Mouse (Mus musculus) heart, embryonic 10.5 days (tissue): ENCODE results near the gene Yars2. TPM values are rescaled to one million over a fixed set of nuclear protein-coding genes. Genes with fewer than 3 reads are reported as not detected.

Experiments
- DNase-seq: peaks from one replicate; pipeline ENCODE4 v3.0.0-alpha.2; 2017; ENCODE audit warnings: low spot score
- H3K27ac ChIP-seq: fragments of 300-500 bp; sonication (generic); 2 replicates; pipeline ENCODE4 v1.5.1; 2016; ENCODE audit warnings: mild to moderate bottlenecking
- H3K27me3 ChIP-seq: fragments of 300-500 bp; sonication (generic); 2 replicates; pipeline ENCODE4 v1.6.1; 2016; ENCODE audit warnings: mild to moderate bottlenecking; ENCODE audit not compliant: poor library complexity, insufficient read depth, severe bottlenecking
- H3K36me3 ChIP-seq: fragments of 300-500 bp; sonication (generic); 2 replicates; pipeline ENCODE4 v1.6.1; 2016; ENCODE audit warnings: mild to moderate bottlenecking, moderate library complexity
- H3K4me1 ChIP-seq: fragments of 300-500 bp; sonication (generic); 2 replicates; pipeline ENCODE4 v1.6.1; 2016; ENCODE audit warnings: mild to moderate bottlenecking
- H3K4me3 ChIP-seq: fragments of 300-500 bp; sonication (generic); 2 replicates; pipeline ENCODE4 v1.5.1; 2016; ENCODE audit warnings: mild to moderate bottlenecking, moderate library complexity
- H3K9me3 ChIP-seq: fragments of 300-500 bp; sonication (generic); 2 replicates; pipeline ENCODE4 v1.6.1; 2016; ENCODE audit warnings: mild to moderate bottlenecking, moderate library complexity
- WGBS: fragments of 180-500 bp; shearing (Covaris S2); methylation state at CpG from one replicate; pipeline ENCODE4 v1.1.7; 2016; 5-methylcytosine and 5-hydroxymethylcytosine counted together
- polyA plus RNA-seq: library from polyadenylated mRNA; unstranded; fragments of >200 nt; fragmentation: Nextera tagmentation; extraction: Ambion mirVana; gene quantifications from 2 replicates; pipeline ENCODE4 v1.2.1, GENCODE M21; 2016

Gene Yars2
- 44.5 and 53.1 TPM in 2 replicates for polyA plus RNA-seq

DNA sequence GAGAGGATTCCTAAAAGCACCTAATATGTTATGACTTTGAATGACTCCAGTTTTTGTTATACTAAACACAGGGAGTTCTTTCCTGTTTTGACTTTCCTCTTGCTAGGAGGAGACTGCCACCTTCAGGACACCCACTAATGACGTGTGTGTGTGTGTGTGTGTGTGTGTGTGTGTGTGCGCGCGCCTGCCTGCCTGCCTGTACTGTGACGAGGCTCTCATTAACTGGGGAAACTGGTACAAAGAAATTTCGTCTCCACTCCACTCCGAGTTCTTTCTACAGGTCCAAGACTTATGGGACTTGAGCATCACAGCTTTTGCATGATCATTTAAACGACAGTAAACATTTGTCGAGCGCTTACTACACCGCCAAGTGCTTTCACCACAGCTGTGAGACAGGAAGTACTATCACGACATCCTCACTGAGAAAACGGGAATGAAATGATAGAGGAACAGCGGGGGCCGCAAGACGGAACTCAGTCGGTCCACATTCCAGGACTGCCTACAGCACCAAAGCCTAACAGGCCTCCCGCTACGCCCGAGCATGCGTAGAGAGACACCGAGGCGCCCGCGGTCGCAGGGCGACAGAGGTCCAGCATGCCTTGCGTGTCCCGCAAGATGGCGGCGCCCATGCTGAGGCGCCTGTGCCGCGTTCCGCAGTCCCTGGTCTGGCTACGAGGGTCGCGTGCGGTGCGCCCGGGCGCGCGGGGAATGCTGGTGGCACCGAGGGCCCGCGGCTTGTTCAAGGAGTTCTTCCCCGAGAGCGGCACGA lies at the start of gene Yars2:
Gene Yars2 (plus strand): TSS at position 597 of the 769 bp plus-strand sequence.
- H3K9me3 ChIP-seq: no peaks in the 10 kb centered on the region
- DNase-seq: peak; percentile 95
- H3K4me1 ChIP-seq: peaks cover 7% of the 10 kb centered on the region; the same call in 1 of the 2 replicates
- under 1% methylated on average over 50 of the region's 50 CpGs for WGBS
- H3K27me3 ChIP-seq: no peaks in the 10 kb centered on the region
- H3K36me3 ChIP-seq: peaks cover 17% of the 10 kb centered on the region
- H3K4me3 ChIP-seq: peak within 1 kb of the TSS; percentile 80
- H3K27ac ChIP-seq: peak within 1 kb of the TSS; percentile 97

GRCm38 (mm10) chr16:16253326-16254074 lies 49.3 kb upstream of the Yars2 start:
- no peaks in the 10 kb centered on the region for H3K9me3 ChIP-seq
- DNase-seq: no peak
- H3K36me3 ChIP-seq: peaks cover 19% of the 10 kb centered on the region; the same call in 1 of the 2 replicates
- peak overlapping the region; percentile 59; the same call in 1 of the 2 replicates for H3K27ac ChIP-seq
- no peak overlapping the region for H3K4me3 ChIP-seq
- 43% methylated on average over 4 of the region's 4 CpGs for WGBS
- H3K27me3 ChIP-seq: no peaks in the 10 kb centered on the region
- peaks cover 52% of the 10 kb centered on the region for H3K4me1 ChIP-seq

DNA sequence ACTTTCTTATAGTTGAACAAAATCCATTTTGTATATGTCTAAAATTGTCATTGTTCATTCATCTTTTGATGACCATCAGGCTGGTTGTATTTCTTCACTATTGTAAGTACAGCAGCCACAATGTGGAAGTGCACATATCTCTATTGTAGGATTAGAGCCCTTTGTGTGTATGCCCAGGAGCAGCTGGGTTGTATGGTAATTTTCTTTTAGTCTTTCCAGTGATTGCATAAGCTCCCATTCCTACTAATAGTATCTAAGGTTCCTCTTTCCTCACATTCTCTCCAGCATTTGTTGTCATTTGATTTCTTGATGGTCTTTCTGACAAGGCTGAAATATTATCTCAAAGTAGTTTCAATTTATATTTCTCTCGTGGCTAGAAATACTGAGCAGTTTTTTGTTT lies 47.5 kb upstream of the Yars2 start:
- H3K36me3 ChIP-seq: peaks cover 23% of the 10 kb centered on the region
- peak overlapping the region; percentile 59; the same call in 1 of the 2 replicates for H3K27ac ChIP-seq
- H3K9me3 ChIP-seq: no peaks in the 10 kb centered on the region
- WGBS: 57% methylated on average over 1 of the region's 1 CpGs
- H3K4me3 ChIP-seq: no peak overlapping the region
- no peaks in the 10 kb centered on the region for H3K27me3 ChIP-seq
- H3K4me1 ChIP-seq: peaks cover 50% of the 10 kb centered on the region
- DNase-seq: no peak

- Histone ChIP-seq H3K27me3 (no peaks in the 10 kb centered on the region), H3K9me3 (no peaks in the 10 kb centered on the region), H3K36me3 (peaks cover 23% of the 10 kb centered on the region), H3K4me3 (no peak overlapping the region), H3K4me1 (peaks cover 43% of the 10 kb centered on the region), H3K27ac (peak overlapping the region; percentile 85)
- no peak for DNase-seq
- 40% methylated on average over 7 of the region's 7 CpGs for WGBS
Observed at GRCm38 (mm10) chr16:16255874-16256273, 46.9 kb upstream of the Yars2 start.

DNA sequence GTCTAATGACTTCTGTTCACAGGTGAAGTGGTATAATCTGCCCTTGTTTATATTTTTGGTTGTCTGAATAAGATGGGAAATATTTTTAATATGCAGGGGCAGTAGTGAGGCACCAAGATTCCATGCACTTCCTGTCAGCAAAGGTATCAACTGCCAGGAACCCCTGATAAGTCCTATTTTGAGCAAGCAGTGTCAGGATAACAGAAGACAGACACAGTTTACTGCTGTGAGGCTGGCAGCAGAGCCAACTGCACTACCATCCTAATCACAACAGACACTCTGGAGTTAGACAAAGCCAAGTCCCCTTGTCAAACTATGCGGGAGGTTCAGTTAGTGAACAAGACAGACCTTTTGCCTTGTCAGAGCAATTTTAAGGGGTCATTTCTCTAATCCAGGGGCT lies 46.1 kb upstream of the Yars2 start:
- H3K27ac ChIP-seq: peak overlapping the region; percentile 81
- peak; percentile 82 for DNase-seq
- no peaks in the 10 kb centered on the region for H3K9me3 ChIP-seq
- H3K36me3 ChIP-seq: peaks cover 25% of the 10 kb centered on the region
- 0 out of 2 replicates have a peak overlapping the region, but pooled peaks have one; percentile 15 for H3K4me3 ChIP-seq
- 15% methylated on average over 1 of the region's 1 CpGs for WGBS
- H3K27me3 ChIP-seq: no peaks in the 10 kb centered on the region
- H3K4me1 ChIP-seq: peaks cover 43% of the 10 kb centered on the region

DNA sequence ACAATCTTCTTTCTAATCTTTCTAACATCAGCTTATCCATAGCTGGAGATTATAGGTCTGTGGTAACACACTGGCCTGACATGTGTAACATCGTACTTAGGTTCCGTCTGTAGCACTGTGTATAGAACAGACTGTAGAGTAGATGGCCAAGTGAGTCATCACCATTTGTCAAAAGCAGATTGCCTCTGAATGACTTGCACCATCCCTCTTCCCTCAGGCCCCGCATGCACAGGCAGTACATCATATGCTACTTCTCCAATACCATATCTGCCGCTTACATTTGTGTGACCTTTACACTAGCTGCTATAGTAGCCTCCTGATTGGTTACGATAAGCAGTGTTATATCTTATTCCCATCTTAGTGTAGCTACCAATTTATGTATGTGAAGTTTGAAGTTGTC lies 41.9 kb upstream of the Yars2 start:
- DNase-seq: no peak
- WGBS: 90% methylated on average over 5 of the region's 5 CpGs
- no peaks in the 10 kb centered on the region for H3K9me3 ChIP-seq
- no peak overlapping the region for H3K4me3 ChIP-seq
- no peak overlapping the region for H3K27ac ChIP-seq
- peaks cover 20% of the 10 kb centered on the region for H3K4me1 ChIP-seq
- H3K27me3 ChIP-seq: no peaks in the 10 kb centered on the region
- peaks cover 52% of the 10 kb centered on the region for H3K36me3 ChIP-seq

DNA sequence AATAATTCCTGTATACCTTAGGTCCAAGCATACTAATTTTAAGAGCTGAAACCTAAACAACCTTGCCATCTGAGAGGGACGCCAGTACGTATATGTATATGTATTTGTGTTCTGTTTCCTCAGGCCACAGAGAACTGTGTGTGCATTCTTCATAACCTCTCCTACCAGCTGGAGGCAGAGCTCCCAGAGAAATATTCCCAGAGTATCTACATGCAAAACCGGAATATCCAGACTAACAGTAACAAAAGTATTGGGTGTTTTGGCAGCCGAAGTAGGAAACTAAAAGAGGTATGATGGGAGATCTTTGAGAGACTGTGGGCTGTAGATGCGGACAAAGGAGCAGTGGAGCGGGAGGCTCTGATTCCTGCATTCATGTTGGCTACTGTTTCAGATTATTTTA lies 41.3 kb upstream of the Yars2 start:
- Histone ChIP-seq H3K4me1 (peaks cover 15% of the 10 kb centered on the region), H3K36me3 (peaks cover 55% of the 10 kb centered on the region), H3K4me3 (no peak overlapping the region), H3K27ac (no peak overlapping the region), H3K9me3 (no peaks in the 10 kb centered on the region), H3K27me3 (no peaks in the 10 kb centered on the region)
- no peak for DNase-seq
- WGBS: 90% methylated on average over 6 of the region's 6 CpGs

- H3K27ac ChIP-seq: no peak overlapping the region
- H3K4me3 ChIP-seq: no peak overlapping the region
- no peak for DNase-seq
- no peaks in the 10 kb centered on the region for H3K27me3 ChIP-seq
- H3K4me1 ChIP-seq: peaks cover 6% of the 10 kb centered on the region
- H3K36me3 ChIP-seq: peaks cover 62% of the 10 kb centered on the region
- WGBS: 80% methylated on average over 3 of the region's 3 CpGs
- no peaks in the 10 kb centered on the region for H3K9me3 ChIP-seq
Observed at GRCm38 (mm10) chr16:16262436-16262835, 40.3 kb upstream of the Yars2 start.

DNA sequence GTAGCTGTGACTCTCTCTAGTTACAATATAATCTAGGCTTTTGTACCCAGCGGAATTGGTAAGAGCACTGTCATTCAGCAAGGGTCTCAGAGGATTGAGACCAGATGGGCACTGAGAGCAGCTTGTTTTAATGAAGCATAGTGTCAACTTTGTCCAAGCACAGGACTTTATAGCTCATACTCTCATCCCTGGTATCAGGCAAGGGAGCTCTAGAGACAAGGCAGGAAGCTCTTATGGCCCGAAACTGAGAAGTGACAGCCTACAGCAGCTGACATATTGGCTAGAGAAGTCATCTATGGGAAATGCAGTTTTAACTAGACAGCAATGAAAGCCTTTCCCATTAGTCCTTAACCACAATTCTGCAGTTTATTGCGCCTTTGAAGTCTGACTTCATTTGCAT lies 29.8 kb upstream of the Yars2 start:
- H3K9me3 ChIP-seq: no peaks in the 10 kb centered on the region
- no peaks in the 10 kb centered on the region for H3K4me1 ChIP-seq
- no peak overlapping the region for H3K27ac ChIP-seq
- peaks cover 65% of the 10 kb centered on the region for H3K36me3 ChIP-seq
- WGBS: 77% methylated on average over 3 of the region's 3 CpGs
- DNase-seq: no peak
- no peak overlapping the region for H3K4me3 ChIP-seq
- no peaks in the 10 kb centered on the region for H3K27me3 ChIP-seq

- Histone ChIP-seq H3K36me3 (peaks cover 58% of the 10 kb centered on the region), H3K27me3 (no peaks in the 10 kb centered on the region), H3K27ac (no peak overlapping the region), H3K9me3 (no peaks in the 10 kb centered on the region), H3K4me1 (peaks cover 3% of the 10 kb centered on the region; the same call in 1 of the 2 replicates), H3K4me3 (no peak overlapping the region)
- WGBS: 81% methylated on average over 6 of the region's 6 CpGs
- no peak for DNase-seq
Observed at GRCm38 (mm10) chr16:16273752-16274151, 29.0 kb upstream of the Yars2 start.

DNA sequence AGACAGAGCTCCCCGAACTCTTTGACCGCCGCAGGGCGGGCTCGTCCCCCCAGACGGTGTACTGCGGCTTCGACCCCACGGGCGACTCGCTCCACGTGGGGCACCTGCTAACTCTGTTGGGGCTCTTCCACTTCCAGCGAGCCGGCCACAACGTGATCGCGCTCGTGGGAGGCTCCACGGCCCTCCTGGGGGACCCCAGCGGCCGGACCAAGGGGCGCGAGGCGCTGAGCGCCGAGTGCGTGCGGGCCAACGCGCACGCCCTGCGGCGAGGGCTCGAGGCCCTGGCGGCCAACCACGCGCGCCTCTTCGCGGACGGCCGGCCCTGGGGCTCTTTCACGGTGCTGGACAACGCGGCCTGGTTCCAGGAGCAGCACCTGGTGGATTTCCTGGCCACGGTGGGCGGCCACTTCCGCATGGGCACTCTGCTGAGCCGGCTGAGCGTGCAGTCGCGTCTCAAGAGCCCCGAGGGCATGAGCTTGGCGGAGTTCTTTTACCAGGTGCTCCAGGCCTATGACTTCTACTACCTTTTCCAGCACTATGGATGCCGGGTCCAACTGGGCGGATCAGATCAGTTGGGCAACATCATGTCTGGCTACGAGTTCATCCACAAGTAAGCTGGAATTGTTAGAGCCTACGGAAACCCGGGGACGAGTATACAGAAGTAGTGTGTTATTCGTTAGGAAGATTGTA lies 518 bp downstream of the Yars2 start:
- Histone ChIP-seq H3K4me1 (peaks cover 7% of the 10 kb centered on the region; the same call in 1 of the 2 replicates), H3K27ac (peak overlapping the region; percentile 97), H3K27me3 (no peaks in the 10 kb centered on the region), H3K36me3 (peaks cover 23% of the 10 kb centered on the region), H3K9me3 (no peaks in the 10 kb centered on the region), H3K4me3 (peak overlapping the region; percentile 80)
- under 1% methylated on average over 61 of the region's 61 CpGs for WGBS
- DNase-seq: peak; percentile 83

DNA sequence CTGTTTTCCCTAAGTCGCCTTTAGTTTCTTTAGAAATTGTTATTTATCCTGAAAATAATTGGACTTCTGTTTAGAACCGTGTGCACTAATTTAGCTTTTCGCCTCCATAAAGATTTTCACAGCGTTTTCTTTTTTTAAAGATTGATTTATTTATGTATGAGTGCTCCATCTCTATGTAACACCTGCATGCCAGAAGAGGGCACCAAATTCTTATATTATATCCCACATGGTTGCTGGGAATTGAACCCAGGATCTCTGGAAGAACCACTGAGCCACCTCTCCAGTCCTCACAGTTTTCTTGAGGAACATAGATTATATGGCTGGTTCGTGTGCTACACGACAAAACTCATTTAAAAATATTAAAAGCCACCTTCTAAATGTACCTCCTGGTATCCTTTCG lies 1.1 kb downstream of the Yars2 start:
- H3K27ac ChIP-seq: peak overlapping the region; percentile 97; the same call in 1 of the 2 replicates
- 17% methylated on average over 7 of the region's 7 CpGs for WGBS
- H3K36me3 ChIP-seq: peaks cover 26% of the 10 kb centered on the region
- no peaks in the 10 kb centered on the region for H3K9me3 ChIP-seq
- peak overlapping the region; percentile 80 for H3K4me3 ChIP-seq
- peaks cover 7% of the 10 kb centered on the region; the same call in 1 of the 2 replicates for H3K4me1 ChIP-seq
- DNase-seq: no peak
- no peaks in the 10 kb centered on the region for H3K27me3 ChIP-seq
